Mouse (Mus musculus) limb, embryonic 14.5 days (tissue): Measurements from ENCODE around the gene Slc25a39. TPM values are rescaled to one million over a fixed set of nuclear protein-coding genes. Genes with fewer than 3 reads are reported as not detected.
"Not testable (repeated sequence)": the region's sequence is repeated elsewhere in the genome, so short reads cannot be mapped to it uniquely, and the experiment has no call there.

Experiments used
- ATAC-seq: fragments of 200-750 bp; cut with Nextera tagmentation; 2 replicates; pipeline ENCODE4 v1.8.0; 2017; ENCODE audit warnings: low read depth, moderate number of reproducible peaks, moderate TSS enrichment; ENCODE audit not compliant: low FRiP score
- DNase-seq: peaks from one replicate; pipeline ENCODE4 v3.0.0-alpha.2; 2015; ENCODE audit warnings: low spot score
- H3K27ac ChIP-seq: fragments of 300-500 bp; sonication (generic); replicated peaks from 2 replicates; pipeline ENCODE4 v1.5.1; 2014; ENCODE audit warnings: low read depth, mild to moderate bottlenecking, low read length, moderate library complexity, mixed read lengths
- H3K27me3 ChIP-seq: fragments of 300-500 bp; sonication (generic); 2 replicates; pipeline ENCODE4 v1.6.1; 2014; ENCODE audit warnings: low read length, mixed read lengths; ENCODE audit not compliant: control insufficient read depth, insufficient read depth
- H3K36me3 ChIP-seq: fragments of 300-500 bp; sonication (generic); 2 replicates; pipeline ENCODE4 v1.6.1; 2014; ENCODE audit warnings: mild to moderate bottlenecking, low read length, moderate library complexity, mixed read lengths; ENCODE audit not compliant: control insufficient read depth, insufficient read depth
- H3K4me1 ChIP-seq: fragments of 300-500 bp; sonication (generic); 2 replicates; pipeline ENCODE4 v1.6.1; 2014; ENCODE audit warnings: antibody characterized with exemption, low read length, mixed read lengths; ENCODE audit not compliant: control insufficient read depth, insufficient read depth
- H3K4me2 ChIP-seq: fragments of 300-500 bp; sonication (generic); replicated peaks from 2 replicates; pipeline ENCODE4 v1.6.1; 2014; ENCODE audit warnings: low read depth, mild to moderate bottlenecking, low read length, moderate library complexity; ENCODE audit not compliant: severe bottlenecking
- H3K4me3 ChIP-seq: fragments of 300-500 bp; sonication (generic); replicated peaks from 2 replicates; pipeline ENCODE4 v1.5.1; 2014; ENCODE audit warnings: low read length
- H3K9ac ChIP-seq: fragments of 300-500 bp; sonication (generic); 2 replicates; pipeline ENCODE4 v1.6.1; 2014; ENCODE audit warnings: mild to moderate bottlenecking, low read depth, low read length, moderate library complexity; ENCODE audit not compliant: severe bottlenecking
- H3K9me3 ChIP-seq: fragments of 300-500 bp; sonication (generic); 2 replicates; pipeline ENCODE4 v1.6.1; 2016; ENCODE audit warnings: low read length; ENCODE audit not compliant: control insufficient read depth
- POLR2A ChIP-seq: fragments of 200-500 bp; IDR thresholded peaks from 2 replicates; pipeline ENCODE4 v1.8.0; 2012; ENCODE audit warnings: inconsistent platforms, mild to moderate bottlenecking, moderate library complexity, borderline replicate concordance; ENCODE audit not compliant: insufficient read depth, insufficient read length; ENCODE audit errors: extremely low read depth
- WGBS: fragments of 180-500 bp; shearing (Covaris S2); extraction: QIAGEN DNeasy Blood & Tissue Kit; methylation state at CpG from one replicate; pipeline ENCODE4 v1.1.7; 2014; 5-methylcytosine and 5-hydroxymethylcytosine counted together
- polyA plus RNA-seq, 2 experiments: library from polyadenylated mRNA; depleted of rRNA in 1 of 2; stranded (reverse) in 1 of 2; unstranded in 1 of 2; fragments of >200 nt; fragmentation: Nextera tagmentation in 1 of 2; extraction: Ambion mirVana in 1 of 2; gene quantifications; 2 replicates each; pipeline versions ENCODE4 v1.2.1 to v1.2.3; 2012 to 2014

Slc25a39 gene
- polyA plus RNA-seq, 2 experiments: 120 to 179 TPM

DNA sequence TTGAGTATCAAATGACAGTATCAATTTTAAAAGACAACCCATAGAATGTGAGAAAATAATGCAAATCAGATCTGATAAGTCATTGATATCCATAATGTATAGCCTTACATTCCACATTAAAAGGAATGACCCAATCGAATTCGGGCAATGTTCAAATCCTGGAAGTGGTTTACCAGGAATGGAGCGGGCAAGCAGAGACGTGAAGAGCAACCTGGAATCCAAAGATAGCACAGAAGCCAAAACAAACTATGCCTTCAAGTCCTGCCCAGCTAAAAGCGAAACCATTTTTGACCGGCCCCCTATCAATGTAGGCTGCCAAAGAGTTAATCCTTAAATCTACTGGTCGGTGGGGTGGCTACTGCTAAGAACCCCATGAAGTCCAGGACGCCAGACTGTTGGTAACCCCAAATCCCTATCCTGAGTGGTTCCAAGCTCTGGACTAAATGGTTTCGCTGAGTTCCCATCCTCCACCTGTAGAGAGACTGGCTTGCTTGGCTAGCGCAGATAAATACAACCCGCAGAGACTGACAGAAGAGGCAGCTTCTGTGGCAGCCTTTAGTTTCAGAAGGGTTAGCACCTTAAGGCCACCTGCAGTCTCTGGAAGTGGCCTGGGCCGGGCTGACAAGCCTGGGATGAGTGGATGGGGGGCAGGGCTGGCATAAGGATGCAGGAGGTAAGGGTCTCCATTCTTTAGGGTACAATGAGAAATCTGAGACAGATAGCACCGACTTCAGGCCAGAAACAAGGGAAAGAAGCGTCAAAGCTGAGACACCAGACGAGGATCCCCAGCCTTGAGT, 15.1 kb downstream of the Slc25a39 start:
- Histone ChIP-seq H3K36me3 (no peaks in the 10 kb centered on the region), H3K4me1 (peaks cover 7% of the 10 kb centered on the region), H3K27me3 (no peaks in the 10 kb centered on the region), H3K4me2 (peak overlapping the region; percentile 94), H3K9me3 (no peaks in the 10 kb centered on the region), H3K9ac (no peak overlapping the region), H3K27ac (no peak overlapping the region), H3K4me3 (peak overlapping the region; percentile 35)
- DNase-seq: no peak
- no peak for TF ChIP-seq POLR2A
- ATAC-seq: no peak
- WGBS: 18% methylated on average over 15 of the region's 15 CpGs

DNA sequence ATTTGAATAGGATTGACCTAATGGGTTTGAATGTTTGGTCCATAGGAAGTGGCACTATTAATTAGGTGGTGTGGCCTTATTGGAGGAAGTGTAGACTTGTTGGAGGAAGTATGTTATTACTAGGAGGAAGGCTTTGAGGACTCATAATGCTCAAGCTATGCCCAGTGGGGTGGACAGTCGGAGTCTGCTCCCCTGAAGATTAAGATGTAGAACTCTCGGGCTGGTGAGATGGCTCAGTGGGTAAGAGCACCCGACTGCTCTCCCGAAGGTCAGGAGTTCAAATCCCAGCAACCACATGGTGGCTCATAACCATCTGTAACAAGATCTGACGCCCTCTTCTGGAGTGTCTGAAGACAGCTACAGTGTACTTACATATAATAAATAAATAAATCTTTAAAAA, 18.3 kb downstream of the Slc25a39 start:
- H3K9me3 ChIP-seq, H3K4me3 ChIP-seq, ATAC-seq, DNase-seq, H3K27me3 ChIP-seq, H3K9ac ChIP-seq, H3K4me2 ChIP-seq, H3K4me1 ChIP-seq, H3K36me3 ChIP-seq, H3K27ac ChIP-seq: not testable (repeated sequence)
- 87% methylated on average over 4 of the region's 5 CpGs for WGBS

DNA sequence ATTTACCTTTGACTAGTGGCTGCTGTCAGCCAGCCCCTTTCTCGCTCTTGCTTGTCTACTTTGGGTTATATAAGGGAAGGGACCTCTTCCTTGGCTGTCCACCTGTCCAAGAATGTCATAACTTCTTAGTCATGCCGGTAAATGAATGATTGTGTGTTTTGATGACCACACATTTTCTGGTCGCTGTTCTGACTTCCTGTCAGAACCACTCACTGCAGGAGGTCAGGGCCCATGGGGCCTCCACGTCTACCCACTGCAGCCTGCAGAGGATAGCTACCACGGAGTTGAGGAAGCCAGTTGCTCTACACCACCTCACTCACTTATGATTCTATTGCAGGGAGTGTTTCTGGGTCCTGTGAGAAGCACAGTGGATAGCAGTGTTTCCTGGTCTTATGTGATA, 21.6 kb downstream of the Slc25a39 start:
- no peak for TF ChIP-seq POLR2A
- 55% methylated on average over 5 of the region's 5 CpGs for WGBS
- H3K4me1 ChIP-seq: no peaks in the 10 kb centered on the region

DNA sequence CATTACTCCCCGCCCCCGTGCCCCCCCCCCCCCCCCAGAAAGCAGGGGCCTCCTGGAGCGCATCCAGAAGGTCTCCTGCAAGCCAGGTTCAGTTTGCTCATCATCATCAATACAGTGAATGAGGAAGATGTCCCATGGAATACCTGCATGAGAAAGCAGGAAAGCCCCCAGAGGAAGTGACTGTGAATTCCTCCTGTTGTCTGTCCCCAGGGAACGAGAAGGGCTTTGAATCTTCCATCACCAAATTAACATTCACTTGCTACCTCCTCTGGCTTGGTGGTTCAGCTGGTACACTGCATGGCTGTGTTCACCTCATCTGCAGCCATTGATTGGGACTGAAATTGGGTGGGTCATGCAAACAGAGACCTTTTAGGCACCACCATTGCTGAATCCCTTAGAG, 22.7 kb downstream of the Slc25a39 start:
- no peaks in the 10 kb centered on the region for H3K27me3 ChIP-seq
- no peaks in the 10 kb centered on the region for H3K36me3 ChIP-seq
- ATAC-seq: no peak
- H3K27ac ChIP-seq: no peak overlapping the region
- TF ChIP-seq POLR2A: no peak
- 40% methylated on average over 4 of the region's 4 CpGs for WGBS
- H3K4me2 ChIP-seq: no peak overlapping the region
- H3K4me3 ChIP-seq: no peak overlapping the region
- H3K9me3 ChIP-seq: no peaks in the 10 kb centered on the region
- no peak overlapping the region for H3K9ac ChIP-seq
- DNase-seq: no peak
- no peaks in the 10 kb centered on the region for H3K4me1 ChIP-seq

More for the DNA sequence above, 21.6 kb downstream of the Slc25a39 start:
- H3K9ac ChIP-seq: no peak overlapping the region
- H3K9me3 ChIP-seq: no peaks in the 10 kb centered on the region
- no peak overlapping the region for H3K27ac ChIP-seq
- no peak for ATAC-seq
- H3K27me3 ChIP-seq: no peaks in the 10 kb centered on the region
- DNase-seq: no peak
- H3K4me2 ChIP-seq: no peak overlapping the region
- no peaks in the 10 kb centered on the region for H3K36me3 ChIP-seq
- H3K4me3 ChIP-seq: no peak overlapping the region

GRCm38 (mm10) chr11:102384418-102384817, 23.3 kb downstream of the Slc25a39 start:
- Histone ChIP-seq H3K9me3 (no peaks in the 10 kb centered on the region), H3K4me2 (no peak overlapping the region), H3K9ac (no peak overlapping the region), H3K27me3 (no peaks in the 10 kb centered on the region), H3K4me1 (no peaks in the 10 kb centered on the region), H3K27ac (no peak overlapping the region), H3K36me3 (no peaks in the 10 kb centered on the region), H3K4me3 (no peak overlapping the region)
- WGBS: 45% methylated on average over 2 of the region's 2 CpGs
- ATAC-seq: no peak
- no peak for DNase-seq
- no peak for TF ChIP-seq POLR2A
